Mouse (Mus musculus) adrenal gland, postnatal 25 days (tissue): ENCODE measurements around the gene Unc45b. TPM values are rescaled to one million over a fixed set of nuclear protein-coding genes. Genes with fewer than 3 reads are reported as not detected.
A peak's percentile ranks its signal among the peaks of the same experiment; 100 is the strongest.
"Not testable (repeated sequence)": the region's sequence is repeated elsewhere in the genome, so short reads cannot be mapped to it uniquely, and the experiment has no call there.

Source experiments
- DNase-seq: peaks from one replicate; pipeline ENCODE4 v3.0.0; 2021; ENCODE audit warnings: mixed read lengths
- total RNA-seq: library from RNA; stranded (reverse); gene quantifications from 2 replicates; pipeline ENCODE4 v1.2.3, GENCODE M21; 2021

Unc45b gene
- total RNA-seq, 1 experiment from 2014 or later, result 9.8 TPM

- DNase-seq, result no peak
Observed at GRCm38 (mm10) chr11:82897478-82897877, 12.9 kb upstream of the Unc45b start.

GRCm38 (mm10) chr11:82899720-82900119 is 10.6 kb upstream of the Unc45b start:
- no peak for DNase-seq

GRCm38 (mm10) chr11:82901606-82902310 is 8.6 kb upstream of the Unc45b start:
- no peak for DNase-seq

GRCm38 (mm10) chr11:82904952-82905351 is 5.4 kb upstream of the Unc45b start:
- no peak for DNase-seq

- no peak for DNase-seq
Observed at GRCm38 (mm10) chr11:82905816-82906215, 4.5 kb upstream of the Unc45b start.

GRCm38 (mm10) chr11:82907651-82908607 is 2.4 kb upstream of the Unc45b start, which contains the start of gene Nle1:
Gene Nle1, minus strand, starts transcription at chr11:82908411.
- peak; percentile 94 for DNase-seq

GRCm38 (mm10) chr11:82908608-82908989 is 1.8 kb upstream of the Unc45b start:
- no peak for DNase-seq

- DNase-seq, result no peak
Observed at GRCm38 (mm10) chr11:82910679-82911389, 484 bp downstream of the Unc45b start.

GRCm38 (mm10) chr11:82914711-82915352 is 4.5 kb downstream of the Unc45b start:
- DNase-seq, result peak; percentile 80

- no peak for DNase-seq
Observed at GRCm38 (mm10) chr11:82920768-82921167, 10.4 kb downstream of the Unc45b start.

GRCm38 (mm10) chr11:82921691-82922090 is 11.3 kb downstream of the Unc45b start:
- no peak for DNase-seq

GRCm38 (mm10) chr11:82923910-82924309 is 13.6 kb downstream of the Unc45b start:
- DNase-seq, result not testable (repeated sequence)

- no peak for DNase-seq
Observed at GRCm38 (mm10) chr11:82928897-82929632, 18.7 kb downstream of the Unc45b start.

- DNase-seq, result no peak
Observed at GRCm38 (mm10) chr11:82929633-82929950, 19.2 kb downstream of the Unc45b start.

- DNase-seq, result not testable (repeated sequence)
Observed at GRCm38 (mm10) chr11:82930391-82930955, 20.1 kb downstream of the Unc45b start.

- not testable (repeated sequence) for DNase-seq
Observed at GRCm38 (mm10) chr11:82931161-82931560, 20.8 kb downstream of the Unc45b start.

- not testable (repeated sequence) for DNase-seq
Observed at GRCm38 (mm10) chr11:82931671-82932450, 21.5 kb downstream of the Unc45b start.

- DNase-seq, result no peak
Observed at GRCm38 (mm10) chr11:82933186-82933585, 22.8 kb downstream of the Unc45b start.

GRCm38 (mm10) chr11:82943336-82943735 is 33.0 kb downstream of the Unc45b start:
- DNase-seq, result no peak

GRCm38 (mm10) chr11:82945636-82946035 is 35.3 kb downstream of the Unc45b start:
- DNase-seq, result no peak
